Mouse (Mus musculus): ENCODE data around the gene D8Ertd738e.
"Not testable (repeated sequence)": the region's sequence is repeated elsewhere in the genome, so short reads cannot be mapped to it uniquely, and the experiment has no call there.

DNA sequence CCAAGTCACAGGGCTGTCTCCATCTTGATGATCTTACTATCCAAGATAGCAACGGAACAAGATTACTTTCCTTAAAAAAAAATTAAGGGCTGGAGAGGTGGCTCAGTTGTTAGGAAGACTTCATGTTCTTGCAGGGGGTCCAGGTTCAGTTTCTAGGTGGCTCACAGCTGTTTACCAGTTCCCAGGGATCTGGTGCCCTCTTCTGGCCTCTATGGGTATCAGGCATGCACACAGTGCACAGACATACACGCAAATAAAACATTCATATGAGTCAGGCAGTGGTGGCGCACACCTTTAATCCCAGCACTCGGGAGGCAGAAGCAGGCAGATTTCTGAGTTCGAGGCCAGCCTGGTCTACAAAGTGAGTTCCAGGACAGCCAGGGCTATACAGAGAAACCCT lies 36.1 kb upstream of the D8Ertd738e start:
- not testable (repeated sequence) for TF ChIP-seq GATA1 (IDR thresholded peaks at IDR 0.05; ENCODE audit: borderline replicate concordance, low read length); FLI1 (IDR thresholded peaks at IDR 0.05; ENCODE audit: low read length)

Data from megakaryocyte, embryonic 14.5 days (primary cell).